Mouse (Mus musculus) adipocyte (in vitro differentiated cells): ENCODE data around the gene Olfr582.

Source experiments
- DNase-seq: peaks from one replicate; pipeline ENCODE4 v3.0.0-alpha.2; 2016; ENCODE audit warnings: low spot score

The Olfr582 gene

GRCm38 (mm10) chr7:103037724-103038123, at the start of gene Olfr582:
Gene Olfr582 (plus strand): TSS chr7:103038024.
- DNase-seq, result no peak

DNA sequence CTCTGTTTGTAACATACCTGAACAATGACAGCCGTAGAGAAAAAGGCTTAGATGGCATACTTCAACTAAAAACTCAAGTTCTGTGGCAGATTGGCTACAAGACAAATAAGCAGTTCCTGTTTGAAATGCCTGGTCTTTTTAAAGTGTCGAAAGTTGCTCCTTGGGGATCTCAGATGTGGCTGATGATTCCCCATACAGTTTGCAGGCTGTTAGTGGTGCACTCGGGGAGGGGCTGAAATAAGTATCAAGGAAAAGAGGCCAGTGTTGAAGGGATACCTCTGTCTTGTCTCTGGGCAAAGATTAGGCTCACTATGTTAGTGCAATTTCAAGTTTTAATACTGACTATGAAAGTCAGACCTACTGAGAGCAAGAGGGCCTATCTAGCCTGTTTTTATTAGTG, 48.6 kb upstream of the Olfr582 start, which contains the start of gene Olfr578:
Gene Olfr578 (minus strand): TSS at position 101 of the 400 bp plus-strand sequence.
- DNase-seq, result no peak

DNA sequence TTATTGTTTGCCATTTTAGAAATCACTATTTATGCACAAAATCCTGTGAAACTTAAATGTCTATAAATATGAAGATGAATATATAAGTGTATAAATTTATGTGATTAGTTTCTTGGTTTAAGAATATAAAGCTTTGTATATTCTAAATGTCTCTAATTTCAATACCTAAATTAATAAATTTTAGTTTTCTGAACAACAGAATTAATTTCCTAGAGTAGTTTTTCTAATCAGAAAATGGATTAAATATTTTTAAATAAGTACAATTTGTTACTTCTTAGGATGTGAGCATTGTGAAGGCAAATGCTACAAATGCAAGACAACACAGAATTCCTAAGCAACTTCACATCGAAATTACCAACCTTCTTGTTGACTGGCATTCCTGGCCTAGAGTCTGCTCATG, 13.2 kb downstream of the Olfr582 start, which contains the start of gene Olfr583:
Gene Olfr583 (plus strand): TSS at position 301 of the 400 bp plus-strand sequence.
- DNase-seq, result no peak

GRCm38 (mm10) chr7:103081585-103081984, 43.8 kb downstream of the Olfr582 start, which contains the start of gene Olfr584:
Gene Olfr584 (plus strand): TSS chr7:103081885.
- DNase-seq, result no peak
